Mouse (Mus musculus) central nervous system, embryonic 14 days (tissue): ENCODE data around the gene Nampt. TPM values are rescaled to one million over a fixed set of nuclear protein-coding genes. Genes with fewer than 3 reads are reported as not detected.

Experiments
- polyA plus RNA-seq: library from polyadenylated mRNA; depleted of rRNA; stranded (reverse); fragments of >200 nt; gene quantifications from 2 replicates; pipeline ENCODE4 v1.2.3, GENCODE M21; 2012; rRNA removed

Gene Nampt
- polyA plus RNA-seq, result 23.7 and 28.1 TPM in 2 replicates

DNA sequence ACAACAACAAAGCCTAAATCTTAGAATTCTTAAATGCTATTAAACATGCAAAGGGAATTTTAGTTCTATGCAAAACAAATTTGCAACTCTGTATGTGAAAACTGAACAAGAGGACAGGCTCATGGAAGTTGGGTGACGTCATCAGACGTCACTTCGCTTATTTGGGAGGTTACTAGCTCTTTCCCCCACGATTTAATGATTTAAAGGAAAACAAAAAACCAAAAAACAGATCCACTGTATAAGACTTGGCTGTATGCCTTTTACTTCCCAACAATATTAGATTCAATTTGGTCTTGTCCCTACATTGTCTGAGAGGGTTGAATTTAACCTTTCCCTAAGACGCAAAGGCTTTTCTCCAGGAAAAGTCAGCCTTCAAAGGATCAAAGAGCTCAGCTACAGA lies at the start of gene Nampt:
Nampt (plus strand) TSS at position 130 of the 400 bp plus-strand sequence.

Other genes starting within 250 kb of the Nampt start
- gene Sypl, start 134.3 kb downstream of the Nampt start, polyA plus RNA-seq, result 26.3 and 29.6 TPM in 2 replicates